Mouse (Mus musculus) v-Abl transformed pro-B cells (cell line): ENCODE measurements at regions not wholly inside any gene's neighbourhood (a gene's known extent, or its start where the extent isn't known, plus 50 kb on each side); places are given as distances from the start of the nearest gene placed in this dataset.

Experiments used
- in situ Hi-C, 2 experiments: fragments of 400-800 bp; cut with MboI; formaldehyde crosslinking; loops; one replicate each; pipeline ENCODE4 v1.15.1; 2025; ENCODE audit not compliant: unreplicated experiment in 2 of 2

- in situ Hi-C loops = no loop called here
Observed at GRCm38 (mm10) chr4:94173096-94173495, 383.2 kb upstream of the Gm10306 start.

DNA sequence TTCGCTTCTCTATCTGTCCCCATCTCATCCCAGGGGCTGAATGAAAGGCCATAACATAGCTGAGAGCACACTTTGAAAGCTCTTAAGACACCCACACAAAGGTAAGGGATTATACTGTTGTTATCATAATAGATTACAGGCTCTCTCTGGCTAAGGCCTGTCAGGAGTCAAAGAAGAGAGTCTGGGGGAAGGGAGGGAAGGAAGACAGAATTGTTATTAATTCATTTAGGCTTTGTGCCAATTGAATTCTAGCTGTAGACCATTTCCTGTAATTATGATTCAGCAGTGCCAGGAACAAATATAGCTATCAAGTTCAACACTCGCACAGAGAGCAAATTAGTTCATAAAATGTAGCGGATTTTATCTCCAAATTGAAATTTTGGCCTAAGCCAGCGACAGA lies 369.3 kb upstream of the Gm10306 start:
- in situ Hi-C loops = no loop called here

GRCm38 (mm10) chr4:94188354-94188753 lies 368.0 kb upstream of the Gm10306 start:
- in situ Hi-C loops = no loop called here

DNA sequence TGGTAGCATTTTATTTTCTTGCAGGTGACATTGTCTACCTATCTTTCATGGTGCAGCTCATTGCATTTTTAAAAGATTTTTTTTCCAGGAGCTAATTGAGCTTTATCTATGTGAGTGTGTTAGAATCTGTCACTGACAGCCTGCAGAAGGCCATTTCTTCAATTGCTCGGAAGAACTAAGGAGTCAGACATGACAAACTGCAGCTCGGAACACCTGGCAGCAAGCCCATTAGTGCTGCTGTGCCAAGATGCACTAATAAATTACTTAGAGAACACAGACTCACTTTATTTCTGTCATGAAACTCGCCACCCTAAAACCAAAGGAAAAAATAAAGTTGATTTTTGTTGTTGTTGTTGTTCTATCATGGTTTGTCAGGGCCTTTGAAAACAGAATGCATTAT lies 367.5 kb upstream of the Gm10306 start:
- in situ Hi-C loops = no loop called here

- in situ Hi-C loops = no loop called here
Observed at GRCm38 (mm10) chr4:94190940-94191339, 365.4 kb upstream of the Gm10306 start.

DNA sequence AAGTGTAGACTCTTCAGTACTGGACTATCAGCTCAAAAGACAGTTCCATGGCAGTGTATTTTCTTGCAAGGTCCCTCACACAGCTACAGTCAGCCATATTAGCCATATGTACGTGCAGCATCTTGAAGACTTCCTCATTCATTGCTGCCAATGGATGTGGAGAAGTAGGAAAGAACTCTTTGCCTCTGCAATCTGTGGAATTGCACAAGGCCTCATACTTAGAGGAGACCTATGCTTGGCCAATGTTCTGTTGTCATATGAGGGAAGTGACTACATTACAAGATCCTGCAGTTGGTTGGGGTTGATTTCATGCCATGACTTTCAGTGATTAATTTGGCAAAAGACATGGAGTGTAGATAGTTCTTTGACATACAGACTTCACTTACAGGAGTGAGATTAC lies 340.1 kb upstream of the Gm10306 start:
- in situ Hi-C loops = no loop called here

- in situ Hi-C loops = no loop called here
Observed at GRCm38 (mm10) chr4:94235650-94236206, 320.6 kb upstream of the Gm10306 start.

GRCm38 (mm10) chr4:94256026-94256425 lies 300.3 kb upstream of the Gm10306 start:
- in situ Hi-C loops = no loop called here

DNA sequence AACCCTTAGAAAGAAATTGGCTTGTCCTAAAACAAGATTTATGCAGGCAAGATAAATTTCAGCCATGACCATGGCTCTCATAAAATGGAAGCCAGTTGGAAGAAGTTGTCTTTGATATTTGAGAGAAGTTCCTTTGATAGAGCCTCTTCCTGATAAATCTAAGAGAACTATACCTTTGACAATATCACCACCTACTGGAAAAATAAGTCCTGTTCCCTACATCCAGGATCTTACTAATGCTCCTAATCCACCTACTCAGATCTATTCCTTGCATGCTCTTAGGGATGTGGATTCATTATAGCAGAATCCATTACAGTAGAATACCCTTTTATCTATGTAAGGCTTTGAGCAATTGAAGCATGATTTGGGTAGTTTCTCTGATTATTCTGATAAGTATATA lies 295.2 kb upstream of the Gm10306 start:
- in situ Hi-C loops = no loop called here

DNA sequence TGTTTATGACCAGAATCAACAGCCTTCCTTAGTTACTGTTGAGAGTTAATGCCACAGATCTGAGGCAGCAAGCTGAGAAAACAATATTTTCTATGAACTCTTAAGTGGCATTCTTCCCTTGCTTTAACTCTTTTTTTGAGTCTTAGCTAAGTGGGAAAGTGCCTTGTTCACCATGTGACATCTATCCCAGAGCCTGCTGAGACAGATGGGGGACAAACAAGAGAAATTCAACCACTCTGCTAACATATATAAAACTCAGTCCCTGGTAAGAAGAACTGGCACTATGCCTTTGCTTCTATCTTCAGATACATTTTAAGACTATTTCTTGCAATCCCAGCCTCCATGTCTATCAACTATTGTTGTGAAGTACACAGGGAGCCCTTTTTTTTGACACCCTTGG lies 274.6 kb upstream of the Gm10306 start:
- in situ Hi-C loops = no loop called here

DNA sequence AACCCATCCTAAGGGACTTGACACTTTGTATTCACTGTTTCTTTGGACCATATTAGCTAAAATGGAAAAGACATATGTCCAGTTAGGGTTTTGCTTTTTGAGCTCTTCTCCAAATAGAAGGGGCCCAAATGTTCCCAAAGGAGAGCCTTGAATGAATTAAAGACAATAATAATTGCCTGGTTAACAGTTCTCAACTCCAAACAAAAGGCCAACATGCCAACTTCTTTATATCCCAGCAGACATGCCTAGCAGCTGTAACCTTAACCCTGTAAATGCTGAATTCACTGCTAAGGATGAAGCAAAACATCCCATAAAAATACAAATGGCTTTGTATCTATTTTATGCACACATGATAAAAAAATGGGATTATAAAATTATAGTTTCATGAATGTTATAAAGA lies 264.2 kb upstream of the Gm10306 start:
- in situ Hi-C loops = no loop called here

DNA sequence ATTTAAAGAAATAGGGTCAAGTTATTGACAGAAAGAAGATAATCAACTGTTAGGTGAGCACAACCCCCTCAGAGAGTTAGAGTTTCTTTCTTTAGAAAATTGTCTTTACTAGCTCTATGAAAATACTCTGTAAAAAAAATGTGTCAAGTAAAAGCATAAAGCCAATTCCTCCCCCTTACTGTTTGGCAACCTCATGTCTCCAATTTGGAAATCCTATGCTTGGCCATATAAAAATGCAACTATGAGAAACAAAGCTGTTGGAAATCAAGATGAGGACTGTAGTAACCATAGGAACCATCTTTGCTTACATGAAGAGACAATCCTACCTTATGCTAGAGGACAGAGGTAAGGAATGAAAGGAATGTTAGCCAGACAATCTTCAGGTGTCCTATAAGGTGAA lies 239.0 kb upstream of the Gm10306 start:
- in situ Hi-C loops = no loop called here

DNA sequence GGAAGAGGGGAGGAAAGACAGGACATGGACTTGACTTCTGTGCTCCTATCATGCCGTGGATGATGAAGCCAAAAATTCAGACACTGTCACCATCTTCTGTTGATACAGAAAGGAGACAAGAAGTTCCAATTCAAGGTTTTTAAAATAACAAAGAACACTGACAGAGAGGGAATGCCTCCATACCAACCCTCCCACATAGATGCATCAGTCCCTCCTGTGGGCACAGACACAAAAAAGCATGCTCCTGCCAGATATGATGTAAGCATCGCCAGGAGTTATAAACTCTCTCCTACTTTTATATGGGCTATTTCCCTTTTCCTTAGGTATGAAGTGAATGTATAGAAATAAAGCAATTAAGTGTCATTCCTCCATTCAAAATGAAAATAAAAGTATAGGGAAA lies 229.6 kb upstream of the Gm10306 start:
- in situ Hi-C loops = no loop called here

- in situ Hi-C loops = no loop called here
Observed at GRCm38 (mm10) chr4:94343331-94343730, 213.0 kb upstream of the Gm10306 start.

DNA sequence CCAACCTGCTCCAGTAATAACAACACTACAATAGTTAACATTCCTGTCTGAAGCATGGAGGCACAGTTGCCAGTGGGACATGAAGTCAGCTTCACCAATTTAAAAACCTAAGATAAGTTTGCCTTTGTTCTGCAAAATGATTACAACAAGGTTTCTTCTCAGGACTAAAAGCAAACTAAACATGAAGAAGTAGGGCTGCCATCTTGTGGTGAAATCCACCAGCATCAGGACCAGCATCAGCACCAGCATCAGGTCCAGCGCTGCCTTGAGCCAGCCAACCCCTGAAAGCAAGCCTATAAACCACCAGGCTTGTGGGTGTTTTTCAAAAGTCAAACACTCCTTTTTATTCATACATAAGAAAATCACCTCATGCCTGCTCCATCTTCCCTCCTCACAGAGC lies 207.1 kb upstream of the Gm10306 start:
- in situ Hi-C loops = no loop called here

DNA sequence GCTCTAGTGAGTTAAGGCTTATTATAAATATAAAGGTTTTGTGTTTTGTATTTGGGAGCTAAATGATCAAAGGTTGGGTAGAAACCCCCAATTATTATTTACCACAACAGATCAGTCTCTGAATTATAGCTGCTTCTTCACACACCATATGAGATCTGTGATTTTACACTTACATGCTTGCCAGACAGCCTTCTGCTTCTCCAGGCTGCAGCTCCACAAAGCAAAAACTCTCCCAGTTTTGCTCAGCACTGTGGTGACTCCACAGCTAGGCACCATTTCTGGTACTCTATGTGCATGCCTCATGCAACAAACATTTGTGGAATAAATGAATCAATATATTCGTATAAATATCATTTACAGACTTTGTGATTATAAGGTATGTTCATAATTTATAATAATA lies 199.4 kb upstream of the Gm10306 start:
- in situ Hi-C loops = no loop called here

GRCm38 (mm10) chr4:94360810-94361527 lies 195.4 kb upstream of the Gm10306 start:
- in situ Hi-C loops = no loop called here

DNA sequence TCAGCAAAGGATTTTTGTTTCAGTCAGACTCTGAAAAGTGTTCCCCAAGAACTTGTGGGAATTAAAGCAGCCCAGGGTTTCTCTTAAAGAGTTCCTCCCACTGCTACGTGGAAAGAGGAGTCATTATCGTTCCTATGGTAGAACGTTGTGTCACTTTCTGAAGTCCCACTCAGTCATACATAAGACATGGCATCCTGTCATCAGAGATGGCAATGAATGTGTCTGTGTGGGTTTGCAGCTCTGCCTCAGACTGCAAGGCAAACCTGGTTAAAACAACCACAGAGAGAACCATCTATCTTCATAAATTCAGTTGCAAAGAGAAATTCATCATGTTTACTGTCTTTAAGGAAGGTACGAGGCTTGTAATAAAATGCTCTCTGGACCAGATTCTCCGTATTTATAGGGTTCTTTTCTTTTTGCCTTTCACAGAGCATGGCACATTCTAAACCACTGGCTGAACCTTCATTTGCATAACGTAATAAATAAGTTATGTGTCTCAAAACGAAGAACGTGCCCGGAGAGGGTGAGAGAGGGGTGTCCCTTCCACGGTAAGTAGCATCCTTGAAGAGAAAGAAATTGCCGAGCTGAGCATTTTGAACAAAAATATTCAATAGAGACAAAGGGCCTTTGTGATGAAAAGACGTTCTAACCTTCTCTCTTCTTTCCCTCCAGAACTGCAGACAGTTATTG lies 194.7 kb upstream of the Gm10306 start:
- in situ Hi-C loops = no loop called here

GRCm38 (mm10) chr4:94365375-94365774 lies 191.0 kb upstream of the Gm10306 start:
- in situ Hi-C loops = no loop called here

DNA sequence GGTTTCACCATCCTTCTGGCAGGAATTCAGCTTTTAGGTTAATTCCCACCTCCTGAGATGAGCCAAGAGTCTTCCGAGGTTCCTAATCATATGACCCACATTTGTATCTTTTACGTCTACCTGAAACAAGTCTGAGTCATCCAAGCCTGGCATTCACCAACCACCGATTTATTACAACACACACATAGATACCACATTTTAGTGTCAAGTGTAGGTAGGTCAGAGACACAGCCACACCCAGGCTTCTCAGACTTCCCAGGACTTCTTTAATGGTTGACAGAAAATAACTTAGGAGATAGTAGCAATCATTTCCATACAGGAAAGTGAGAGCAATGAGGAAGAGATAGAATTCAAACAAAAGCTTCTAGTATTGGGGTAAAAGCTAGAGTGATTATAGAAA lies 189.2 kb upstream of the Gm10306 start:
- in situ Hi-C loops = no loop called here

DNA sequence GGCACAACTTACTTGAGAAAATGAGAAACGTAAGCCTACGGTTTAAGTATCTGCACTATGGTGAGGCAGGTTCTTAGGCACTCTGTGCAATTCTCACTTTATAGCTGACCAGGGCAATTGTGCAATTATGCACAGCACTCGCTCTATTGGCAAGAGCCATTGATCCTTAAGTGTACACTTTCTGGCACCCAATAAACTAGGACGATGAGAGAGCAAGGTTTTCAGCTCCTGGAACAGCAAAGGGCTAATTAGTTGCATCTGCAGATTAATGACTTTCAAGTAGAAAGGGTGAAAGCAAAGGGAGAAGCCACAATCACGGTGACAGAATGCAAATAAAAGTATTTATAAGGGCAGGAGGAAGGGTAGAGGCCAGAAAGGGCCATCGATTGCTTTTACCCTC lies 185.4 kb upstream of the Gm10306 start:
- in situ Hi-C loops = no loop called here

DNA sequence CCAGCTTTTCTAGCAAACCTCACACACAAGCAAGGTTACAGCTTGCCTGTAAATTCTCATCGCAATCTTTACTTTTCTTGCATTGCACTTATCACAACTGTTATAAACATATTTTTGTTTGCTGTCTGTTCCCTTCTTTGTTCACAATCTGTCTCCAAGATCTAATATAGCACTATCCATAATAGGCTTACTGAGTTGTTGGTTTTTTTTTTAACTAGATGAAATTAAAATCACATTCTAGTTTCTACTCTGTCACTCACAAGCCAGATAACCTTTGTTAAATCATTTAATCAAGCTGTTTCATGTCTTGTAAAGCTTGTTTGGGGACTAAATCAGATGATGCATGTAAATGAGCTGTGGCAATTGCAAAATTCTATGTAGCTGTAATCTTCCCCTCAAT lies 180.1 kb upstream of the Gm10306 start:
- in situ Hi-C loops = no loop called here
